Mouse (Mus musculus): ENCODE data around the gene Vmn2r59. TPM values are rescaled to one million over a fixed set of nuclear protein-coding genes. Genes with fewer than 3 reads are reported as not detected.

Gene Vmn2r59
- not detected in 2 replicates for polyA plus RNA-seq (2012; rRNA removed)

GRCm38 (mm10) chr7:42058923-42059322 lies at the start of gene Vmn2r59:
Gene Vmn2r59 (minus strand): TSS chr7:42059023.

DNA sequence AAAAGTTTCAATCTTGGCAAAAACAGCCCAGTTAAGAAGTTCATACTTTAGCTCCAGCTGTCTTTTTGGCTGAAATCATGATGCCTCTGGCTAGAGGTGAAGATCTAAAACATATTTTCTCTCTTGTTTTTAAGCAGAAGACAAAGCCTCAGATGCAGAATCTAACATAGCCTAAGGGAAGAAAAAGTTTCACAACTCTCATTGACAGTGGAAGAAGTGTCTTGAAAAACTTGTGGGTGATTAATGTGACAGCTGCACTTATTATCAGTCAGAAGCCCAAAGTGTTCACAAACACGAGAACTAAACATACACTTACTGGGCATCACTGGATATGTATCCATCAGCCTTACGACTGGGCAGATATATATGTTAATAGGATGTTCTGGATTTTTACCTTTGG lies 48.6 kb upstream of the Vmn2r59 start, which contains the start of gene Vmn2r60:
TSS of gene Vmn2r60 (plus strand) at position 301 of the 400 bp plus-strand sequence.

Other genes with a start within 250 kb of the Vmn2r59 start
- gene Vmn2r58, start 186.3 kb downstream of the Vmn2r59 start, polyA plus RNA-seq (2012; rRNA removed): not detected in 2 replicates
- not detected in 2 replicates for gene Vmn2r60, start 48.7 kb upstream of the Vmn2r59 start, polyA plus RNA-seq (2012; rRNA removed)
- not detected in 2 replicates for gene Vmn2r61, start 201.0 kb upstream of the Vmn2r59 start, polyA plus RNA-seq (2012; rRNA removed)

All from stomach, adult 2 months (tissue).